Mouse (Mus musculus) c-Kit-negative CD71-positive TER-119-positive erythroid progenitor cells, embryonic 14.5 days (primary cell): ENCODE results near the gene Olfr545.
"Not testable (repeated sequence)": the region's sequence is repeated elsewhere in the genome, so short reads cannot be mapped to it uniquely, and the experiment has no call there.

ENCODE experiments used
- DNase-seq: peaks from one replicate; pipeline ENCODE4 v3.0.0-alpha.2; 2013; ENCODE audit warnings: low read depth, low spot score

The Olfr545 gene

DNA sequence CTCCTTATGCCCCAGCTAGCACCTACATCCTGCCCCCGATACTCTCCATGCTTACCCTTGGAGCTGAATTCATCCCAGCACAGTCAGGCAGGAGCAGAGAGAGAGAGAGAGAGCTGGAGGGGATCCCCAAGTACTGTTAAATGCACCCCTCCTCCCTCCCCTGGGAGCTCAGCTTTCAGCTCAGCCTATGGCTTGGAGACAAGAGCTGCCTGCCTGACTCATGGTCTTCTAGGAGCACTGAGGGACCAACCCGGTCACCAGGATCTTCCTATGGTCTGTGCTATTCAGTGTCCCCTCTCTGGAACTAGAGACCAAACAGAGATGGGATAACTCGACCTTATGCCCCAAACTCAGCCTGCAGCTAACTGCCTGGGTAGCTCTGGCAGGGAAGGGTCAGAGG is at the start of gene Olfr545:
Gene Olfr545, minus strand, starts transcription at position 101 of the 400 bp plus-strand sequence.
- no peak for DNase-seq

DNA sequence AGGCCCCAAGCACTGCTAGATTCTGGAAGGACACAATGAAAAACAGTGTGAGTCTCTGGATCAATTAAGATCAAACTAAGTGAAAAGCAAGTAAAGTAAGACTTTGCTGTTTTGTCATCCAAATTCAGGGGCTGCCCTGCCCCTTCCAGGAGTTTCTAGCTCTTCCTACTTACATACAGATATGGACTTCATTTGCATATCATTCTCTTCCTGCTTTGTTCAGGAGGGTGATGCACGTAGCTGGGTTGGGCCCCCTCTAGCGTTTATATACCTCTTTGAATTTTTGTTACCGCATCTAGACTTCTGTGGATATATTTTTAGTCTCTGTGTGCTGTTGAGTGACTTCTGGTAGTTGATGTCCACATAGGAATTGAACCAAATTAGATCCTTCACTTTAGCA is 41.9 kb upstream of the Olfr545 start:
- DNase-seq: no peak

DNA sequence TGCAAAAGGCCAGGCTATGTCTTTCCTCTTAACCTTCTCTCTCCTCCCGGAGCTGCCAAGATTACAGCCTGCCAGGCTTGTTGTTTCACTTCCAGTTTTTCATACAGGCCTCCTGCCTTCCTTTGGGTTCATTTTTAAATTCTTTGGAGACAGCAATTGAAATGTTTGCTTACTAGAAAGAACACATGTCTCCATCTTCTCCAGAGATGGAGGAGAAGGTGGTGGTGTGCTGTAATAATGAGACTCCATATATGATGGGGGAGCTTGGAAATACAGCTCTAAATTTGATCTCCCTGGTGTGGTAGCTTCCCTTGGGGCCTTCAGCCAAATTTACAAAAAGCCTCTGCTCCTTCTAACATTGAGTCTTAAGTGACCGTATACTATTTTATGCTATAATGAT is 41.2 kb upstream of the Olfr545 start, which contains the start of gene Olfr548-ps1:
Gene Olfr548-ps1, plus strand, starts transcription at position 301 of the 400 bp plus-strand sequence.
- DNase-seq: no peak

DNA sequence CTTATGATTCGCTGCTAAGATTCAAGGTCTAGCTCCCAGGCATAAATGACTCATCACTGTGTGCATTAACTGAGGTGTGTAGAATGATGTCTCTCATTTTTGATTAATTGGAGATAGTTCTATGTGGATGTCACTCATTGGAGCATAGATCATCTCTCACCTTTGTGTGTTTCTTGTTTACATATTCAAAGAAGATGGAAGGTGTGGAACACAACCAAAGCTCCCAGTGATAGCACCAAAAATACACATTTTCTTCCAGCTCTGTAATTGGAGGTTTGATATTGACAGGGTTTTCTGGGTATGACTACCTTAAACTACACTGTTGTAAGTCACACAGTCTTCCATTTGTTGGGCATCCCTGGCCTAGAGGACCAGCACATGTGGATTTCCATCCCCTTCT is 35.1 kb upstream of the Olfr545 start, which contains the start of gene Olfr547:
Gene Olfr547, plus strand, starts transcription at position 301 of the 400 bp plus-strand sequence.
- no peak for DNase-seq

DNA sequence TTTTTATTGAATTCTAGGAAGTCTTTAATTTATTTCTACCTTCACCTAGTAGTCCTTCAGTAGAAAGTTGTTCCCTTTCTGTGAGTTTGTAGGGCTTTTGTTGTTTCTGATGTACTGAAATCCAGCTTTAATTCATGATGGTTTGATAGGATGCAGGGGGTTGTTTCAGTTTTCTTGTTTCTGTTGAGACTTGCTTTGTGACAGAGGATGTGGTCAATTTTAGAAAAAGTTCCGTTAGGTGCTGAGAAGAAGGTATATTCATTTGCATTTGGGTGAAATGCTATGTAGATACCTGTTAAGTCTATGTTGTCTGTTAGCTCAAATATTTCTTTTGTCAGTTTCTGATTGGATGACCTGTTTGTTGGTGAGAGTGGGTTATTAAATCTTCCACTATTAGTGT is 29.7 kb upstream of the Olfr545 start:
- no peak for DNase-seq

DNA sequence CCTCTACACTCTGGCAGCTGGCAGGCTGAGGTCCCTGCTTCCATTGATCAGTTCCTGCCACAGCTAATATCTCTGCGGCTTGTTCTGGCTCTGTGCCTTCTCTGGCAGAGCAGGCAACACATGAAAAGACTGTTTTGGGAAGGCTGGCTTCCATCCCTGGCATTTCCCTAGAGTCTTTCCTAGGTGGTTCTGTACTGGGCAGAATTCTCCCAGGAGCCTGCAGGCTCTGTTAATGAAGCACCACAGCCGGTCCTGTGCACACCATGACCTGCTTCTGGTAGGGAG is 17.6 kb upstream of the Olfr545 start:
- DNase-seq: no peak

DNA sequence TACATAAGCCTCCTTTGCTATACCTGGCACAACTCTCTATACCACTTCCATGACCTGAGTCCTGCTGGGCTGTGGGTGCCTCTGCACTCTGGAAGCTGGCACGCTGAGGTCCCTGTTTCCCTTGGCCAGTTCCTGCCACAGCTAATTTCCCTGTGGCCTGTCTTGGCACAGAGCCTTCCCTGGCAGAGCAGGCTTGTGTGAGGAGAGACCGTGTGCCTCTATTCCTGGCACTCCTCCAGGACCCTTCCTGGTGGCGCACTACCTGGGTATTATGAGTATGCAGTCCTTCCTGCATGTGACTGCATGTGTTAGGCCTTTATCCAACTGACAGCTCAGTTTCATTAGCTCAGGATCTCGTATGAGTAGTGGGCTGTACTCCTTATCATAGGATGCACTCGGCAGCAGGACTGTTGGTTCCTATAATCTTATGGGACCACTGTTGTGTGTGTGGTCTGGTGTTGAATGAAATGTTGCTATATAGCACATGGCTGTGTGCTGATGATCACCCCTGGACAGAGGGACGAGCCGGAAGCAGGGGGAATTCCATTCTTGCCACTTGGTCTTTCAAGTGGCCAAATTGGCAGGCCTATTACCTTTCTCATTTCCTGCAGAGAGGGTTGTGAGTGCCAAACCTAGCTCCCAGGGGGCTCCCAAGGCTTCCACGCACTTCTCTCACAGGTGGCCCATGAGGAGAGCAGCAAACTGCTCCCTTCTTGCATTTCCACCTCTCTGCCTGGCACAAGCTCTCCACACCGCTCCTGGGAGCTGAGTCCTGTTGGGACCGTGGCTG is 17.1 kb upstream of the Olfr545 start:
- no peak for DNase-seq

DNA sequence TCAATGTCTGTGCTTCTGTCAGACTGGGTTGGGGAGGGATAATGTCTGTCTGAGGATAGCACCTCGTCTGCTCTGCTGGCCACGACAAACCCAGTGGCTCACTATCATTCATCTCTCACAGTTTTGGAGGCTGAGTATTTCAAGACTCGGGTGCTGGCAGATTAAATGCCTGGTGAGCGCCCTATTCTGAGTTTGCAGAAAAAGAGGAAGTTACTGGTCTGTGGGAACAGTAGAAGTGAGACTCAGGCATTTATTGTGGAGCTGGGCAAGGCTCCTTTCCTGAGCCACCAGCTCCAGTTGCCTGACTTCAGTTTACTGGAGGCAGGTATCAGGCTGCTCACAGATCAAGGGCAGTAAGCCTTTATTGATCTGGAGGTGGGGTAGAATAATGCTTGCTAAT is 14.8 kb upstream of the Olfr545 start:
- no peak for DNase-seq

DNA sequence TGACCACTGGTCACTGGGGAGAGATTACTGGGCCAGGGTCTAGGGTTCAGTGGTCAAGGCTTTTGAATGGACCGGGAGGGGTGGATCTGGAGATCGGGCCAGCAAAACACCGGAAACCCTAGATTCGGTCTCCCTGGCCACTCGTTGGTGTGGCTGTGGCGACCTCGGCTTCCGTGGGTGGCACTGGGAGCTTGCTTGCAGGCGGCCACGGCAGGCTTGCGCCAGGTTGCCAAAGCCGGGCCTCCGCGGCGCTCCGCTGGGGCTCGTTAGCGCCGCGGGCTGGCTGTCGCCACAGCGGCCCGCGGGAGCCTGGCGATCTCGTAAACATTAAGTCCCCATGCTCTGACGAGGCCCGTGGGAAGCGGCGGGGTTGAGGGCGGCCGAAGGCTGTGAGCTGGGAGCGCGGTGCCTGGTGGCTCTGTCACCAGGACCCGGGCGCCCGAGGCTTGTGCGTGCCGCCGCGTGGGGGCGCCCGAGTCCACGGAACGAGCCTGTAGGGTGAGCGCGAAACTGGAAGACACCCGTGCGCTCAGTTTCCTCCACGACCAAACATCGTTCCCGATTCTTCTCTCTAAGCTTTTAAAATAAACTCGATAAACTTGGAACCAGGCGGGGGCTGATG is 13.6 kb upstream of the Olfr545 start:
- peak; percentile 2 for DNase-seq

DNA sequence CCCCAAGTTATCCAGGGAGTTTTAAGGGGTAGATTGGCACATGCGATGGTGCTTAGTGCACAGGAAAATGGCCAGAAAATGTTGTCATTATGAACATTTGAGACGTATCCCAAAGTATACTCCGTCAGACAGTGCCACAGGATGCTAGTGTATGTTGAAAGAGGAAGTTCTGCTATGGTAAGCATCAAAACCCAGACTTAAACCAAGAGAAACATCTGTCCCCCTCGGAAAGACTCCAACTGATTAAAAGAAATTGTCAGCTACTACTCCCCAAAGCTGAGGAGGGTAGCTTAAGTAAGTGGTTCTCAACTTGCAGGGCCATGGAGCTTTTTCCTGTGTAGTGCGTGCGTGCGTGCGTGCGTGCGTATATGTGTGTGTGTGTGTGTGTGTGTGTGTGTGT is 12.6 kb upstream of the Olfr545 start:
- DNase-seq: no peak

DNA sequence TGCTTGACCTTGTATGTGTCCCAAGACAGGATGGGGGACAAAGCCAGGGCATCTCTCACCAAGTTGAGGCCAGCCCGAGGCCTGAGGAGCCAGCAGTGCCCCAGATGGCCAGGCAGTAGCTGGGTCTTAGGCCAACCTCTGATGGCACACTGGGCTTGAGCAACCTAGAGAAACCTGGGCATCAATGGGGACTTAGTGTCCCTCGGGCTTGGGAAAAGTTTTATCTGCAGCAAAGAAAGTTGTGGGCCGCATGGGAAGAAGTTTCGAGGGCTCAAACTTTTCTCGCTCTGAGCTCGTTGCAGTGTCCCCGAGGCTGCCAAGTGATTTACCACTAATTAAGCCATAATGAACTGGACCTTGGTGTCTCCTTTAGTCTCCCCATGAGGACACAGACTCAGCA is 10.4 kb upstream of the Olfr545 start:
- DNase-seq: no peak

DNA sequence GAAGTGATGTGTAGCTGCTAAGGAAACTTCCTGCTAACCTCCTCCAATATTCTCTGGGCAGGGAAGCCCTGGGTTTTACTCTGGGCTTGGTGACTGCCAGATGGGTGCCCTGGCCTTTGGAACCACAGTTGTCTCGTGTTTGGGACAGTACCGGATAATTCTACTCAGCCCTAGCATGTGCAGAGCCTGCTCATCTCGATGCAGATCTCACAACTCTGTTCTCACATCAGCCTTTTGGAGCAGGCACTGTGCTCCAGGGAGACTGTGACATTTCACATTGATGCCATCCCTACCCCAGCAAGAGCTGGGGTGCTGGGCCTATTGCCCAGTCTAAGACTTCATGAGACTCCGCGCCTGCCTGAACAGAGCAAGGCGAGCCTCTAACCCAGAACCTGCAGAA is 9.3 kb upstream of the Olfr545 start:
- no peak for DNase-seq

DNA sequence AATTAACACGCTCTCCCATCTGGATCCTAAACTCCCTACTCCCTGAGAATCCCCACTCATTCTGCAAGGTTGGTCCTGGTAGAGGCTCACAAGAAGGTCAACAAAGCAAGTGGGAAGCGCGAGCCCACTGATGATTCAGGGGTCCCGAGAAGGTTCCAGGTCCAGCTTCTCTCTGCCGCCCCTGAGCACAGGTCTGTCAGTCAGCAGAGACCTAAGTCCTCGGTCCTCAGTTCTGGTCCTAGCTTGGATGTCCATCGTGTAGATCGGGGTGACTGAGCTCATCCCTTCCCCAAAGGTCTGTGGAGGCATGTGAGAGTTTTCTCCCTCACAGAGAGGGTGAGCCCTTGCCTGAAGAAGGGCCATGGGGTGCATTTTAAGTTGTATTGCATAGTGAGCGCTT is 8.7 kb upstream of the Olfr545 start:
- no peak for DNase-seq

DNA sequence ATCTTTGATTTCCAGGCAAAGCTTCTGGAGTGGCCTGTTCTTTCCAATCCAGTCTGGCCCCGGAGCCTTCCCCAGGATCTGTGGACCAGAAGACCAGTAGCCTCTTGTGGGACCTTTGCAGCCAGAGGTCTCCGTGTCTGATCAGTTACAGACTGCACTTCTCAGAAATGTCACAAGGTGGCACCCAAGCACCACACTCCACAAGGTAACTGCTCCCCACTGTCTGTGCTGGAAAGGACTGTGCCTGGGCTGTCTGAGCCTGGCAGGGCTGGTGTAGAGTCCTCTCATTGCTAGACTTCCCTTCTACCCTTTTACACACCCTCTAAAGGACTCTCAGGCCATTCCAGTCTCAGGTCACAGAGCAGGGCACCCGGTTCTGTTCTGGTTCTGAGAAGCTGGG is 7.5 kb upstream of the Olfr545 start:
- peak; percentile 28 for DNase-seq

DNA sequence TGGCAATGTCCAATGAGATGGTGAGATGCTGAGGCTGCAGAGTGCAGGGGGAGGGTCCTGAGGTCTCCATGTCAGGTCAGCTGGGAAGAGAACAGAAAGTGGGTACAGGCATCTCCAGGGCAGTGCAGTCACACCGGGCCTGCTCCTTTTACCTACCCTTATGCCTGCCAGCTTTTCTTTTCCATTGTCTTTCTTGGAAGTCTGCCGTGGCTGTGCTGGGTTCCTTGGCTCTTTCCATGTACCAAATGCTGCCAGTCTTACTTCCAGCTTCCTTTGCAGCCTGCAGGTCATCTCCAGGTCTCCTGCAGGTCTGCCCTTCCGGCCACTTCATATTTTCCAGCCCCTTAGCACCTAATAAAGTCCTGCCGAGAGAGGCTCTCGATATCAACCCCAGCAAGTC is 2.6 kb upstream of the Olfr545 start:
- no peak for DNase-seq

DNA sequence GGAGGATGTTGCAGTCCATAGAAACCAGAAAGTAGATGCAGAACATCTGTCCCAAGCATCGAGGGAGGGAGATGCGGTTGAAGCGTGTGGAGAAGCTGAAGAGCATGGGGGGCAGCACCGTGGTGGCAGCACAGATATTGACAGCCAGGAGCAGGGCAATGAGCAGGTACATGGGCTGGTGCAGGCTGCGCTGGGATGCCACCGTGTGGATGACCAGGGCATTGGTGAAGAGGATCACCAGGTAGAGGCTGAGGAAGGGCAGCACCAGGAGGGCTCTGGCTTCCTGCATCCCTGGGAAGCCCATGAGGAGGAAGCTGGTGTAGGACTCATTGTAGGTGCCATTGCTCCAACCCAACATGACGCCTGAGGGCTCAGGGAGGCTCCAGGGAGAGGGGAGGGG is 5.0 kb downstream of the Olfr545 start:
- DNase-seq: not testable (repeated sequence)

DNA sequence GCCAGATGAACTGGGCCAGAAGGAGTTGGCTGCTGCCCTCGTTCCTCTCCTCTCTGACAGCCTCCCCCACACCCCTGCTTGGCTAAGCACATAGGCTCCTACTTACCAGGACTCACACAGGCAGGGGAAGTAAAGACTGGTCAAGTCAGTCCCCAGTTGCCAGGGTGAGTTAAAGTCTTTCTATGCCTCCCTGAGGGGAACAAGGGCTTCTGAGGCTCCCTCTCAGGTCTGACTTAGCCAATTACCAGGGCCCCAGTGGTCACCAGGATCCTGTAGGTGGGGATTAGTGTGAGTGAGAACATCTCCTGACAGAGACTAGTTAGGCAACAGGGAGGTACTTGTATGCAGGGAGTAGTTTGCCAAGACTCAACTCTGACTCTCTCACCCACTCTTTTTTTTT is 11.2 kb downstream of the Olfr545 start, which contains the start of gene Olfr544:
Gene Olfr544, minus strand, starts transcription at position 153 of the 400 bp plus-strand sequence.
- no peak for DNase-seq

DNA sequence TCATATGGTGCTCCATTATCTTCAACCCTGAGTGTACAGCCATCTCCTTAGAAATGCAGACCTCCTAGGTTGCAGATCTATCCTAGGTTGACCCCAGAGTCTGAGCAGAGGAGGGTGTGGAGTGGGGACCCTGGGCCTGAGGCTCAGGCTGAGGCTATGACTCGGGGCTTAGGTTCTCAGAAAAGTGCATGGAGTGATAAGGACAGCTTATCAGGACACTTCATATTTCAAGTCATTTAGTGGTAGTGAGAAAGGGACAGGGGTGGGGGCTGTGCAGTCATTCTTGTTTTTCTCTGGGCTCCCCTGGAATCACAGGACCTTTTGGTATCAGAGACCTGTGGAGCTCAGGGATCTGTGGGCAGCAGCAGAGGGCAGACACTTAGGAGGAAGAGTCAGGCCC is 13.3 kb downstream of the Olfr545 start:
- no peak for DNase-seq

DNA sequence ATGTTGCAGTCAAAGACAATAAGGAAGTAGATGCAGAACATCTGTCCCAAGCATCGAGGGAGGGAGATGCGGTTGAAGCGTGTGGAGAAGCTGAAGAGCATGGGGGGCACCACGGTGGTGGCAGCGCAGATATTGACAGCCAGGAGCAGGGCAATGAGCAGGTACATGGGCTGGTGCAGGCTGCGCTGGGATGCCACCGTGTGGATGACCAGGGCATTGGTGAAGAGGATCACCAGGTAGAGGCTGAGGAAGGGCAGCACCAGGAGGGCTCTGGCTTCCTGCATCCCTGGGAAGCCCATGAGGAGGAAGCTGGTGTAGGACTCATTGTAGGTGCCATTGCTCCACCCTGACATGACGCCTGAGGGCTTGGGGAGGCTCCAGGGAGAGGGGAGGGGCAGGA is 14.6 kb downstream of the Olfr545 start:
- not testable (repeated sequence) for DNase-seq

DNA sequence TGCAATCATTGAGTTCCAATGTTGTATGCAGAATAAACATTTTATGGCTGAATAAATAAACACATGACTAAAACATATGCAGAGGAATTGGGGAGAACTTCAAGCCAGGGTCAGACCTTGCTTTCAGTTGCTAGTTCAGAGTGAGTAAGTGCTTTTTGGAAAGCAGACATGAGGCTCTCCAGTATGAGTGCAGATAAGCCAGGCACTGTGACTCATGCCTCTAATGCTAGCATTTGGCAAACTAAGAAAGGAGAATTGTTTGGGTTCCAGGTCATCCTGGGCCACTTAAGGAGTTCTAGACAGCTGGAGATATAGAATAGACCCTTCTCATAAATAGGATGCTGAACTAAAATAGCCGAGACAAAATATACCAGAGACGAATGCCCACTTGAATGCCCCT is 15.7 kb downstream of the Olfr545 start:
- no peak for DNase-seq

DNA sequence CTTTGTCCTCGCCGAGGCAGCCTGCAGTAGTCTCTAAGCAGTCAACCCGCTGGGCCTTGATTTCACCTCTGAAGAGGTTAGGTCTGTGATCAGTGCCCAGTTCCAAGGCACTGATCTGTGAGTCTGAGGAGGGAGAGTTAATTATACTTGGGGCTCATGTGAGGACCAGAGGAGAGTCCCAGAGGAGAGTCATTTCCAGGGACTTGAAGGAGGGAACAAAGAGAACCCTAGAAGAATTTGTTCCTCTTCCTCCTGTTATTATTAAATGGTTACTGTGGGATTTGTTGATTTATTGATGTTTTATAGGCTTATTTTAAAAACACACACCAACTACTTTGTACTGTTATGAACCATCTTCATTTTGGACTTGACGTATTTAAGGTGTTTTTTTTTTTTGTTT is 17.8 kb downstream of the Olfr545 start, which contains the start of gene Olfr543:
Gene Olfr543, minus strand, starts transcription at position 101 of the 400 bp plus-strand sequence.
- no peak for DNase-seq

DNA sequence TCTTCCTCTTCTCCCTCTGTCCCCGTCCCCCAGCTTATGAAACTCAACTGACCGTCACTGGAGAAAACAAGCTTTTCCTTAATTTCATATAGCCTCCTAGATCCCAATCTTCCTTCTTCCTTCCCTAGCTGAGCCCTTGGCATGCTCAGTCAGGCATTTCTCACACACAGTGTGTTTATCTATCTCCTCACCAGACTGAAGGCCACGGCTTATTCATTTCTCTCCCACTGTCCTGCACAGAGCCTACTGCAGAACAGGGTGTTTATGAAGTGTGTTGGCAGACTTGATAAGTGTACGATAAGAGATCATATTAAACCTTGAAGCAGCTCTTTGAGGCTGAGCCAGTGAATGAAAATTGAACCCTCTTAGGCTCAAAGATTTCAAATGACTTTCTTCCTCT is 18.6 kb downstream of the Olfr545 start:
- DNase-seq: no peak

DNA sequence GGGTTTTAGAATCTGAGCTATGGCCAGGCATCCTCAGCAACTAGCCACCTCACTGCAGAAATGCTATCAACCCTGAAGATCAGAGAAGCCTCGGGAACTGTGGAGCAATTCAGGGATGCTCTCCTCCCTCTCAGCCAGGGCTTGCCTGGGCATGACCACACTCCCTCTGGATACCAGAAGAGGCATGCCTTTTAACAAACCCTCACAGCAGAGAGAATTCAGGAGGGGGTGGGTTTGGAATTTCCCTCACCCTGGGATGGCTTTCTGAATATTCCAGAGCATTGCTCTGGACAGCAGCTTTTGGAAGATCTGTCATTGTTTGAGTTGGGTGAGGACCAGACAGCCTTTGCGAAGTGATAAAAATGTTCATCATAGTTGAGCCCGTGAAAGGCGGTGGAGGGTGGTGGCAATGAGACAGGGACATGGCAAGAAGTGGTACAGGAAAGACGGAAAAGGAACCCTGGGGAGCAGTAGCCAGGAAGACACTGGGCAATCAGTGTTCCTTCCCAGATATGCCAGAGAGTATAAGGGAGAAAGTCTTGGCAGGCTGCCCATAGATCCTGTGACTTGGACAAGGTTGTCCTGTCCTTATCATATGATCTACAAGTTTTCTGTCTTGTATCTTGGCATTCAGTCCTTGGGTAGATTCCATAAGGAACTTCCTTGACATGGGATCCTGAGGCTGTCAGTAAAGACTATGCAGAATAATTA is 19.9 kb downstream of the Olfr545 start:
- no peak for DNase-seq
